Mouse (Mus musculus) midbrain, embryonic 15.5 days (tissue): ENCODE data around the gene Lmf1. TPM values are rescaled to one million over a fixed set of nuclear protein-coding genes. Genes with fewer than 3 reads are reported as not detected.

Source experiments
- ATAC-seq: fragments of 200-750 bp; cut with Nextera tagmentation; replicated peaks from 2 replicates; pipeline ENCODE4 v1.8.0; 2017; ENCODE audit warnings: moderate TSS enrichment
- H3K27ac ChIP-seq: fragments of 300-500 bp; sonication (generic); 2 replicates; pipeline ENCODE4 v1.5.1; 2015; ENCODE audit warnings: mild to moderate bottlenecking, inconsistent platforms
- H3K27me3 ChIP-seq: fragments of 300-500 bp; sonication (generic); replicated peaks from 2 replicates; pipeline ENCODE4 v1.6.1; 2015; ENCODE audit warnings: inconsistent platforms
- H3K36me3 ChIP-seq: fragments of 300-500 bp; sonication (generic); replicated peaks from 2 replicates; pipeline ENCODE4 v1.6.1; 2015; ENCODE audit warnings: inconsistent platforms
- H3K4me1 ChIP-seq: fragments of 300-500 bp; sonication (generic); 2 replicates; pipeline ENCODE4 v1.6.1; 2015; ENCODE audit warnings: inconsistent platforms
- H3K4me2 ChIP-seq: fragments of 300-500 bp; sonication (generic); 2 replicates; pipeline ENCODE4 v1.6.1; 2015; ENCODE audit warnings: inconsistent platforms, mild to moderate bottlenecking, moderate library complexity
- H3K4me3 ChIP-seq: fragments of 300-500 bp; sonication (generic); 2 replicates; pipeline ENCODE4 v1.5.1; 2015; ENCODE audit warnings: mild to moderate bottlenecking, inconsistent platforms
- H3K9ac ChIP-seq: fragments of 300-500 bp; sonication (generic); 2 replicates; pipeline ENCODE4 v1.6.1; 2015; ENCODE audit warnings: mild to moderate bottlenecking, inconsistent platforms
- H3K9me3 ChIP-seq: fragments of 300-500 bp; sonication (generic); 2 replicates; pipeline ENCODE4 v1.6.1; 2016; ENCODE audit warnings: inconsistent platforms
- WGBS: fragments of 180-500 bp; shearing (Covaris S2); methylation state at CpG from one replicate; pipeline ENCODE4 v1.1.7; 2015; ENCODE audit warnings: mixed read lengths; 5-methylcytosine and 5-hydroxymethylcytosine counted together
- polyA plus RNA-seq: library from polyadenylated mRNA; unstranded; fragments of >200 nt; fragmentation: Nextera tagmentation; extraction: Ambion mirVana; gene quantifications from 2 replicates; pipeline ENCODE4 v1.2.1, GENCODE M21; 2015

The Lmf1 gene
- 23.2 and 24.9 TPM in 2 replicates for polyA plus RNA-seq

DNA sequence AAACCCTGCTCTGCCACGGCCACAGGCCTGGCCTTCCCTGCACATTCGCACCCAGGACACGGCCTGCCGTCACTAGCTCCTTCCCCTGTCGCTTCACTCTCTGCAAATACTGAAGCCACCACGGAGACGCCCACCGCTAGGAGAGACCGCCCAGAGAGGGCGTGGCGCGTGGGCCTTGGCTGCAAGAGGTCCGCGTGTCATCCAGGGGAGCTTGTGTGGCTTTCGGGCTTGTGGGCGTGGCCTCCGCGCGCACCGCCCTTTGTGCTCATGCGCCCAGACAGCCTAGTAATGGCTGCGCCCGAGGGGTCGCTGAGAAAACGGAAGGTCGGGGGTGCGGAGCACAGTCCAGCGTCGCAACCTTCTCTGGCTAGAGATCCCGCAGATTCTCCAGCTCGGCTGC lies at the start of gene Lmf1:
Lmf1 (plus strand) TSS at position 166 of the 400 bp plus-strand sequence.
- peak within 1 kb of the TSS; percentile 76 for H3K9ac ChIP-seq
- H3K4me3 ChIP-seq, result peak within 1 kb of the TSS; percentile 77
- 0% methylated on average over 31 of the region's 31 CpGs for WGBS
- no peaks in the 10 kb centered on the region for H3K36me3 ChIP-seq
- peak within 1 kb of the TSS; percentile 82 for H3K27ac ChIP-seq
- no peaks in the 10 kb centered on the region for H3K9me3 ChIP-seq
- H3K4me1 ChIP-seq, result peaks cover 17% of the 10 kb centered on the region
- H3K4me2 ChIP-seq, result peak within 1 kb of the TSS; percentile 91
- ATAC-seq, result peak; percentile 95
- H3K27me3 ChIP-seq, result no peaks in the 10 kb centered on the region

DNA sequence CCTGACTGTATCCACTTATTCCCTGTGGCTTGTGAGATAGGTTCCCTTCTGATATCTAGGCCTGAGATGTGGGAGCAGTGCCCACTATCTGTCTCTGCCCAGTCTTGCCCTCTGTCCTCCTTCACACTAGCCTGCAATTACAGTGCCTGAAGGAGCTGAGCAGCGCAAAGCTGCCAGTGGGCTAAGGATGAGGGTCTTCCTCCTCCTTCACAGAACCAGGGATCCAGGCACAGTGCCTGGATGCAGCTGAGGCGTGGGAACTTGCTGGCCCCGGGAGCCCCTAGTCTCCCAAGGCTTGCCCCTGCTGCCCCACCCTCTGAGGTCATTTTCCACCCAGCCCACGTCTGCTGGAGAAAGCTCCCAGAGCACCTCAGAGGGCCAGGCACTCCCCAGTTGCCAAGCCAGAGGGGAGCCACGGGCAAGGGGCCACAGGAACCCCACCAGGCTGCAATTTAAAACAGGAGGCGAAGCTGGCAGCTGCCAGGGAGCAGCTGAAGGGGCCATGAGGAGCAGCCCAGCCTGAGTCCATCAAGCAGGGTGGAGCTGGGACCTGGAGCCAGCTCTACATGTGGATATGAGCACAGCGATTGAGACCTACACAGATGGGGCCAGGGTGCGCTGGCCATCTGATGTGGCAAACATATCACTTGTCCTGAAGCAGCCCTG lies 48.4 kb upstream of the Lmf1 start:
- Histone ChIP-seq H3K4me1 (no peaks in the 10 kb centered on the region), H3K9ac (no peak overlapping the region), H3K27ac (no peak overlapping the region), H3K4me3 (no peak overlapping the region), H3K4me2 (no peak overlapping the region), H3K9me3 (no peaks in the 10 kb centered on the region), H3K36me3 (no peaks in the 10 kb centered on the region), H3K27me3 (no peaks in the 10 kb centered on the region)
- no peak for ATAC-seq
- 65% methylated on average over 8 of the region's 8 CpGs for WGBS

DNA sequence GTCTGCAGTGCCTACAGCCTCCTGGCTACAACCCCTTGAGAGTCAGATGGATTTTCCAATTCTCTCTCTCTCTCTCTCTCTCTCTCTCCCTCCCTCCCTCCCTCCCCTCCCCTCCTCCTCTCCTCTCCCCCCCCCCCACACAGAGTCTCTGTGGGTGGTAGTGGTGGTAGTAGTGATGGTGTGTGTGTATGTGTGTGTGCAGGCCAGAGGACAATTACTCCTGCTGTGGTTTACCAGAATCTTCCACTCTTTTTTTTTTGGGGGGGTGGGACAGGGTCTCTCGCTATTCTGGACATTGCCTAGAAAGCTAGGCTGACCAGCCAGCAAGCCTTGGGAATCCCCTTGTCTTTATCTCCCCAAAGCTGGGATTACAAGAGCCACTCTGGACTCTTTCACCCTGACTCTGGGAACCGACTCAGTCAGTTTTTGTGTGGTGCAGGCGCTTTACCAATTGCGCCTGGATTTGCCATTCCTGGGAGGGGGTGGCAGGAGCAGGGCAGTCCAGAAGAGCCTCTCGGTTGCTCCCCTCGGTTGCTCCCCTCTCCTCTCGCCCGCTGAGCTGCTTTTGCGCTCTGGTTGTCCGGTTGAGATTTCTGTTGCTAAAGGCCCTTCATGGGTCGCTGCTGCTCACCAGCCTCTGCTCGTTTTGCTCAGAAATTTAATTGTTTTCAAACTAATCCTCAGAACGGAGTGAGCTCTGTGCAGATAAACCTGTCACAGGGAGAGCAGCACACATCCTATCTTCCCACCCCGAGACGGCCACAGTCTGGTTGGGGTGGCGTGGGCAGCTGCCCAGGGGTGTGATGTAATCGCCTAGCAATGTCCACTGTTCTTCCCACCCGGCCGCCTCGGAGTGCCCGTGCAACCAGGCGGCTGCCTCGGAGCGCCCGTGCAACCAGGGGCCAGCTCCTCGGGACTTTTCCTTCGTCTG lies 39.7 kb upstream of the Lmf1 start:
- ATAC-seq, result peak; percentile 60
- Histone ChIP-seq H3K4me1 (peaks cover 13% of the 10 kb centered on the region), H3K9ac (peak overlapping the region; percentile 2; the same call in 1 of the 2 replicates)

DNA sequence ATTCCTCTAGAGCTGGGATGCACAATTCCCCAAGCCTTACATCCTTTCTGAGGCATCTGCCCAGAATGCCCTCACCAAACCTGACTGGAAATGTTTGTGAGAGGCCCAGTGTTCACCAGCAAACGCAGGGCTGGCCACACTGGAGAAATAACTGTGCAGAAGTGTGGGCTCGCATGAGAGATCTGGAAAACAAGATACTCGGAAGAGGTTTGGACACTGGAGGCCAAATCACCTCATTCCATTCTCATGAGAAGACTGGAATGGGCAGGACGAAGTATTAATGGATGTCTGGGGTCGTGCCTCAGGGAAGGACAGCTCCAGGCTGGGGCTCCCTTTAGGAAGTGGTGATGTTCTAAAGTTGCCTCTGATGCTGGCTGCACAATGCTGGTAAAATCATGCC lies 38.2 kb upstream of the Lmf1 start:
- WGBS, result 82% methylated on average over 5 of the region's 5 CpGs
- ATAC-seq, result no peak
- H3K9me3 ChIP-seq, result no peaks in the 10 kb centered on the region
- no peaks in the 10 kb centered on the region for H3K27me3 ChIP-seq
- H3K4me3 ChIP-seq, result no peak overlapping the region
- H3K9ac ChIP-seq, result no peak overlapping the region
- H3K36me3 ChIP-seq, result no peaks in the 10 kb centered on the region
- H3K4me1 ChIP-seq, result peaks cover 13% of the 10 kb centered on the region
- no peak overlapping the region for H3K4me2 ChIP-seq
- H3K27ac ChIP-seq, result no peak overlapping the region

More for the DNA sequence above, 39.7 kb upstream of the Lmf1 start:
- Histone ChIP-seq H3K4me3 (no peak overlapping the region), H3K4me2 (peak overlapping the region; percentile 40), H3K36me3 (no peaks in the 10 kb centered on the region), H3K27ac (peak overlapping the region; percentile 65), H3K9me3 (no peaks in the 10 kb centered on the region), H3K27me3 (no peaks in the 10 kb centered on the region)
- whole genome bisulfite sequencing, result 4% methylated on average over 27 of the region's 27 CpGs

DNA sequence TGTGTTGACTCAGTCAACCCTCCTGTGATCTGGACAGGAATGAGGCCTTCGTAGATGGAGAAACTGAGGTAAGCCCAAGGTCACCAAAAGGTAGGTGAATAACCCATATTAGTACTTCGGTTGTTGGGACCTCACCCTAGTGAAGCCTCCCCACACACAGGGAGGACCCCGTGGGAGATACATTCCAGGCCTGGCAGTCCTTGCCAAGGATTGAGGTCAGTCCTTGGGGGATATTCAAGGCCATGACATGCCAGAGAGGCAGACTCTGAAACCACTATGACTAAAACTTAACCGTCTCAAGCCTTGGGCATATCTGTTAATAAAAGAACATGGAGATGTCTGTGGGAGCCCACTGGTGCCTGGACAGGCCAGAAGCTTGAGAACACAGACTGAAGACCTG lies 37.1 kb upstream of the Lmf1 start:
- no peaks in the 10 kb centered on the region for H3K27me3 ChIP-seq
- no peak overlapping the region for H3K9ac ChIP-seq
- H3K4me3 ChIP-seq, result no peak overlapping the region
- WGBS, result 89% methylated on average over 4 of the region's 4 CpGs
- H3K27ac ChIP-seq, result no peak overlapping the region
- no peaks in the 10 kb centered on the region for H3K9me3 ChIP-seq
- H3K4me2 ChIP-seq, result no peak overlapping the region
- peaks cover 13% of the 10 kb centered on the region for H3K4me1 ChIP-seq
- no peaks in the 10 kb centered on the region for H3K36me3 ChIP-seq
- no peak for ATAC-seq

DNA sequence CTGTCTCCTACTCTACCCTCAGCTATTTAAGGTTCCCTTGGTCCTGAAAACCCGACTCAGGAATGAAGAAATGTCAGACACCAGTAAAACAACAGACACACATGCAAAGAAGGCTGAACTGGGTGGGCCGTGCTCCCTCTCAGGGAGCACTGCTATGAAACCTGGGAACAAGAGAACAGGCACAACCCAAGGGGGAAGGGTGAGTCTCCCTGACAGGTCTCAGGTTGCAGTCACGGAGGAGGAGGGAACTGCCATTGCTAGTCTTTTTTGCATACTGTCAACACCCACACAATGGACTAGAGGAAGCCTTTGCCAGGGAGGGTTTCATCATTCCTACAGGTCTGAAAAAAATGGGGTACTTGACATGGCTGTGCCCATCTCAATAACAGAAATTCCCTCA lies 31.9 kb upstream of the Lmf1 start:
- no peak overlapping the region for H3K4me2 ChIP-seq
- H3K9me3 ChIP-seq, result no peaks in the 10 kb centered on the region
- H3K27ac ChIP-seq, result no peak overlapping the region
- H3K36me3 ChIP-seq, result no peaks in the 10 kb centered on the region
- WGBS, result 58% methylated on average over 3 of the region's 3 CpGs
- ATAC-seq, result no peak
- H3K9ac ChIP-seq, result no peak overlapping the region
- H3K4me3 ChIP-seq, result no peak overlapping the region
- no peaks in the 10 kb centered on the region for H3K4me1 ChIP-seq
- H3K27me3 ChIP-seq, result no peaks in the 10 kb centered on the region

DNA sequence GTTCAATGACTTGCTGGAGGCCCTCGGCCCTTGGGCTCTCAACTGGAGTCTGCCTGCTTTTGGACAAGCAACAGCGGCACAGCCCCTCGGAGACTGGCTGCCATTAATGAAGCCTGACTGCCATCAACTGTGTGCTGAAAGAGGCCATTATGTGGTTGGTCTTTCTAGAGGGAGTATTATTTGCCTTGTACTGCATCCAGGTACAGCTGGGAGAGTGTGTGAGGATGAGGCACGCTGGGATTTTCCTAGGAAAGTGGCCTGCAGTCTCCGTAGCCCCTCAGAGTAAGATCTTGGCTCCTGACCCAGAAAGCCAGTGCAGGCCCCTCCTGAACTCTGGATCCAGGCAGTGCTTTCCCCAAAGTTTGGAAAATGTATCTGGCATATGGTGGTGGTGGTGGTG lies 28.9 kb upstream of the Lmf1 start:
- no peak for ATAC-seq
- Histone ChIP-seq H3K36me3 (no peaks in the 10 kb centered on the region), H3K4me2 (no peak overlapping the region), H3K4me3 (no peak overlapping the region), H3K4me1 (no peaks in the 10 kb centered on the region), H3K9me3 (no peaks in the 10 kb centered on the region), H3K9ac (no peak overlapping the region), H3K27me3 (no peaks in the 10 kb centered on the region), H3K27ac (no peak overlapping the region)
- 93% methylated on average over 5 of the region's 5 CpGs for WGBS

DNA sequence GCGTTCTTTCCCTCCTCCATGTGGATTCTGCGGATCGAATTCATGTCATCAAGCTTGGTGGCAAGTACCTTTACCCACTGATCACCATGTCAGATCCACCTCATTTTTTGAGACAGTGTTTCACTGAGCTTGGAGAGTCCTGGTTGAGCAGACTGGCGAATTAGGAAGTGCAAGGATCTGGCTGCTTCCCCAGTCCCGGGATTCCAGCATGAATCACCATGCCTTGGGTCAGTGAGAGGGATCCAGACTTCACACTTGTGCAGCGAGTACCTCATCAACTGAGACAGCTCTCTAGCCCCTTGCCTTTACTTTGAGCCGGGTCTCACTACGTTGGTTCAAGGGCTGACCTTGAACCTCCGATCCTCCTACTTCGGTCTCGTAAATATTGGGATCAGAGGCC lies 27.6 kb upstream of the Lmf1 start:
- no peak for ATAC-seq
- Histone ChIP-seq H3K4me1 (peaks cover 8% of the 10 kb centered on the region), H3K9me3 (no peaks in the 10 kb centered on the region)

DNA sequence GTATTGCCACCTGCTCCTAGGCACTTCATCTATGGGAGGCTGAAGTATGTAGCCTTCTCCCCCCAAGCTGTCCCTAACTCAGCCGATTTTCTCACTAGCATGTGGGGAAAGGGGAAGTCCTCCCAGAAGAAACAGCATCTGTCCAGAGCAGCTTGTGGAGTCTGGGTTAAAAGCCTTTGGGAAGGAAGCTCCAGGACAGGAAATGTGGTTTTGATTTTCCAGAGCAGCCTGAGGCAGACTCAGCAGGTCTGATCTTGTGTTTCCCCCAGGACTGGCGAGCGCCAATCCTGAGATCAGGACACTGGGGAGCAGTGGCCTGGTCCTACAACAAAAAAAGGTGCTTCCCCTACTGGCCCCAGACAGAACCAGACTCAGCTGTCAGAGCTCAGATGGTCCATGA lies 23.7 kb upstream of the Lmf1 start:
- H3K4me2 ChIP-seq, result no peak overlapping the region
- 52% methylated on average over 3 of the region's 3 CpGs for WGBS
- peaks cover 22% of the 10 kb centered on the region for H3K4me1 ChIP-seq
- no peaks in the 10 kb centered on the region for H3K36me3 ChIP-seq
- no peak overlapping the region for H3K9ac ChIP-seq
- no peak overlapping the region for H3K4me3 ChIP-seq
- H3K27ac ChIP-seq, result no peak overlapping the region
- no peak for ATAC-seq
- no peaks in the 10 kb centered on the region for H3K27me3 ChIP-seq
- H3K9me3 ChIP-seq, result no peaks in the 10 kb centered on the region

More for the DNA sequence above, 27.6 kb upstream of the Lmf1 start:
- no peak overlapping the region for H3K4me2 ChIP-seq
- no peak overlapping the region for H3K9ac ChIP-seq
- H3K36me3 ChIP-seq, result no peaks in the 10 kb centered on the region
- H3K4me3 ChIP-seq, result no peak overlapping the region
- no peak overlapping the region for H3K27ac ChIP-seq
- WGBS, result 90% methylated on average over 11 of the region's 11 CpGs
- H3K27me3 ChIP-seq, result no peaks in the 10 kb centered on the region

DNA sequence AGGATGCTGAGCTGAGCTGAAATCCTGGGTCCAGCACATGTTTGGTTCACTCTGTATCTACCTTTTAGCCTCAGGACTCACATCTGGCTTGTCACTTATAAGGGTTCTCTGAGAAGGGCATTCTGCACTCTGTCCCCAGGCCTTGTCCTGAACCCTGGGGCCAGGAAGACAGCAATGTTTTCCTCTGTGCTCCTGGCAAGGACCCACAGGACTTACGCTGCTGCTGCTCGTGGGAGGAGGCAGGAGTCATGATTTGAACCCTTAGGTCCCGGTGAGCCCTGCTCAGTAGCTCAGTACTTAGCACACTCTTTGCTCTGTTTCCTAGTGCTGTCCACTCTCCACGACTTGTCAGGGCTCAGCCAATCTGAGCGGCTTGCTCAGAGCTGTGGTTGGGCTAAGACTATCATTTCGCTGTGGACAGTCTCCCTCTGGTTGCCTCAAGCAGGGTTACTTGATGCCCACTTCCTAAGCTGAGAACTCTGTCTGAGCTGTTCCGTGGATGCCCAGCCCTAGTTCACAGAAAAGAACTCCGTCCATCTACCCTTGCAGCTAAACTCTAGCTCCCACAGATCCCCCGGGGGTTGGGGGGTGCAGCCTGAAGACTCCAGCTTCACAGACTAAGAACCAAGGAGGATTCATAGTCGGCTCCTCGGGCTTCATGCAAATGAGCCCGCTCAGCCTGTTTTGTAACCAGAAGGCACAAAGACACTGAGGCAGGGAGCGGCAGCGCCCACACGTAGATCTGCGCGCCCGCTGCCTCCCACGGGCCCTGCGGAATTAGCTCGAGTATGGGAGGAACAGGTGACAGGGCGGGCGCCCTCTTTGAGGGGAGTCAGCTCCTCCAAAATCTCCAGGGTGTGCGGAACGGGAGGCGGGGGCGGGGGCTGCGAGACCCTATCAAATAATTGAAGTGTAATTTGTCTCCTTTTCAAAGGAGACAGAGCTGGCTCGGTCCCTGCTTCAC lies 22.9 kb upstream of the Lmf1 start:
- H3K27ac ChIP-seq, result peak overlapping the region; percentile 68
- peak overlapping the region; percentile 55 for H3K4me2 ChIP-seq
- WGBS, result 5% methylated on average over 29 of the region's 29 CpGs
- peak; percentile 53 for ATAC-seq
- peak overlapping the region; percentile 28 for H3K4me3 ChIP-seq
- H3K9me3 ChIP-seq, result no peaks in the 10 kb centered on the region
- H3K27me3 ChIP-seq, result no peaks in the 10 kb centered on the region
- H3K36me3 ChIP-seq, result no peaks in the 10 kb centered on the region
- H3K4me1 ChIP-seq, result peaks cover 22% of the 10 kb centered on the region
- peak overlapping the region; percentile 21 for H3K9ac ChIP-seq

DNA sequence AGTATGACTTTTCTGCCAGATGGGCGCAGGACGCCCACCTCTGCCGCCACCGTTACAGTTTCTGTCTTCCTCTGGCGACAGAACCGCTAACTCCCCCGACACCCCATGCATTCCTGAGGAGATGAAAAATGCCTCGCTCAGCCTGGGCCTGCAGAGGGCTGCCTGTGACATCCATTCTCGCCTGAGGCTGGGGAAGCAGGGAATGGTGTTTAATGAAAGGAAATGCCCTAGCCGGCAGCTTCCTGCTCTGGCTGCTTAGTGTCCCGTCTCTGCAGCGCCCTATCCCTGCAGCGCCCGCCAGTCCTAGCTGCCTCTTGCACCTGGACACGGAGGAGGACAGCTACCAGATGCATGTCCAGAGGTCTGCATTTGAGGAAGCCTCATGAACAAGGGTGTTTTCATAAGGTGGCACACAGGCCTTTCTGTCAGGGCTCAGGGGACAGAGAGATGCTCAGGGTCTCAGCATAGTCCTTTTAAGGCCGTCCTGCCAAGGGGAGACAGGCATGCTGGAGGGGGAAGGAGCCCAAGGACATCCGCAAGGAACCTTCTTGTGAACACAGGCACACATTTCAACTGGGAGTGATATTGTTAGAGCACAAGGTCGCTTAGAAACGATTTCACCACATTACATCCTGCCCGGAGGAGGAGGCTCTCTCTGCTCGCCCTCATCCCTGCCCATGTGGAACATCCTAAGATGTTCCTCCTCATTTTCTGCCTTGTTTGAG lies 22.1 kb upstream of the Lmf1 start:
- Histone ChIP-seq H3K4me3 (peak overlapping the region; percentile 28), H3K36me3 (no peaks in the 10 kb centered on the region), H3K27ac (peak overlapping the region; percentile 68), H3K27me3 (no peaks in the 10 kb centered on the region), H3K4me2 (peak overlapping the region; percentile 55), H3K9me3 (no peaks in the 10 kb centered on the region), H3K9ac (peak overlapping the region; percentile 21), H3K4me1 (peaks cover 25% of the 10 kb centered on the region)
- 13% methylated on average over 21 of the region's 21 CpGs for WGBS
- ATAC-seq, result peak; percentile 59
